Mouse (Mus musculus): Measurements from ENCODE around the gene Grin2b. TPM values are rescaled to one million over a fixed set of nuclear protein-coding genes. Genes with fewer than 3 reads are reported as not detected.
"Not testable (repeated sequence)": the region's sequence is repeated elsewhere in the genome, so short reads cannot be mapped to it uniquely, and the experiment has no call there.

Grin2b gene
- polyA plus RNA-seq, 1 experiment from 2014 or later: 9.5 TPM

- 63% methylated on average over 1 of the region's 1 CpGs for WGBS
- no peaks in the 10 kb centered on the region; the same call in 1 of the 2 replicates for H3K4me1 ChIP-seq
- ATAC-seq (ENCODE audit: low FRiP score): no peak
Measured at GRCm38 (mm10) chr6:135756075-135756474, 417.2 kb downstream of the Grin2b start.

GRCm38 (mm10) chr6:135748412-135749076, 424.8 kb downstream of the Grin2b start:
- Histone ChIP-seq H3K4me3 (replicated peaks) (no peak overlapping the region), H3K4me2 (no peak overlapping the region), H3K9ac (no peak overlapping the region), H3K4me1 (peaks cover 11% of the 10 kb centered on the region), H3K27ac (peak overlapping the region; percentile 66), H3K27me3 (no peaks in the 10 kb centered on the region), H3K9me3 (no peaks in the 10 kb centered on the region), H3K36me3 (replicated peaks) (no peaks in the 10 kb centered on the region)
- peak; percentile 77 for ATAC-seq (ENCODE audit: low FRiP score)
- WGBS: 46% methylated on average over 5 of the region's 7 CpGs

More at GRCm38 (mm10) chr6:135756075-135756474, 417.2 kb downstream of the Grin2b start:
- H3K4me3 ChIP-seq (replicated peaks): no peak overlapping the region
- no peak overlapping the region for H3K27ac ChIP-seq
- H3K9me3 ChIP-seq: no peaks in the 10 kb centered on the region
- H3K4me2 ChIP-seq: no peak overlapping the region
- no peaks in the 10 kb centered on the region for H3K36me3 ChIP-seq (replicated peaks)
- H3K27me3 ChIP-seq: no peaks in the 10 kb centered on the region
- no peak overlapping the region for H3K9ac ChIP-seq

- no peaks in the 10 kb centered on the region for H3K36me3 ChIP-seq (replicated peaks)
- no peak overlapping the region for H3K27ac ChIP-seq
- H3K4me1 ChIP-seq: peaks cover 11% of the 10 kb centered on the region
- H3K4me2 ChIP-seq: no peak overlapping the region
- H3K9me3 ChIP-seq: no peaks in the 10 kb centered on the region
- no peak for ATAC-seq (ENCODE audit: low FRiP score)
- WGBS: 83% methylated on average over 2 of the region's 2 CpGs
- H3K27me3 ChIP-seq: no peaks in the 10 kb centered on the region
- no peak overlapping the region for H3K4me3 ChIP-seq (replicated peaks)
- no peak overlapping the region for H3K9ac ChIP-seq
Measured at GRCm38 (mm10) chr6:135745606-135746005, 427.7 kb downstream of the Grin2b start.

DNA sequence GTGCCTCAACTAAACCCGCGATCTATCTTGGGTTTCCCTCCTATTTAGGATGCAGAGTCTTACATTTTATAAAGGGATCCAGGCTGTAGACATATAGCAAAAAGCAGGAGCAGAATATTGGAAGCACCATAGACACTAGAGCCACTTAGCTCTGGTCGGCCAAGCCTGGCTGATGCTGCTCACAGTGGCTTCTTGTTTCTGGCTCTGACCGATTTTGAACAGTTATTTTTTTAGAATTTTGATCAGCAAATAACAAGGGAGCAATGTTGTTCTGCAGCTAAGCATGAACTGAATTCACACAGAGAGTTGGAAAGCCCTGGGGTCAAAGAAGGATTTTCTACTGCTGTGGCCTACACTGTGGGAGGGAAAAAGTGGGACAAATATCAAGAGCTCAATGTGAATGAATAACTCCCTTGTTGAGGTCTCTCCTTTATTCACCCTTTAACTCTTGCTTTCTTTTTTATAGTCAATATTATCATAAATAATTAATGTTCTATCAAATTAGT, 439.0 kb downstream of the Grin2b start:
- no peak for ATAC-seq (ENCODE audit: low FRiP score)
- no peaks in the 10 kb centered on the region for H3K4me1 ChIP-seq
- H3K4me2 ChIP-seq: no peak overlapping the region
- 93% methylated on average over 4 of the region's 4 CpGs for WGBS
- peaks cover 6% of the 10 kb centered on the region; the same call in 1 of the 2 replicates for H3K9me3 ChIP-seq
- no peak overlapping the region for H3K4me3 ChIP-seq (replicated peaks)
- no peak overlapping the region for H3K27ac ChIP-seq
- no peak overlapping the region for H3K9ac ChIP-seq
- 0 out of 2 replicates have a peak, but pooled peaks cover 10% of the 10 kb centered on the region for H3K36me3 ChIP-seq (replicated peaks)
- no peaks in the 10 kb centered on the region for H3K27me3 ChIP-seq

GRCm38 (mm10) chr6:135727106-135727505, 446.2 kb downstream of the Grin2b start:
- 0 out of 2 replicates have a peak, but pooled peaks cover 1% of the 10 kb centered on the region for H3K36me3 ChIP-seq (replicated peaks)
- ATAC-seq (ENCODE audit: low FRiP score): no peak
- no peaks in the 10 kb centered on the region for H3K27me3 ChIP-seq
- no peak overlapping the region for H3K4me2 ChIP-seq
- no peaks in the 10 kb centered on the region for H3K9me3 ChIP-seq
- no peak overlapping the region for H3K4me3 ChIP-seq (replicated peaks)
- no peaks in the 10 kb centered on the region for H3K4me1 ChIP-seq
- no peak overlapping the region for H3K27ac ChIP-seq
- no peak overlapping the region for H3K9ac ChIP-seq
- 91% methylated on average over 5 of the region's 5 CpGs for WGBS

GRCm38 (mm10) chr6:135721706-135722105, 451.6 kb downstream of the Grin2b start:
- Histone ChIP-seq H3K27ac (no peak overlapping the region), H3K4me1 (no peaks in the 10 kb centered on the region), H3K27me3 (no peaks in the 10 kb centered on the region), H3K36me3 (replicated peaks) (no peaks in the 10 kb centered on the region), H3K4me3 (replicated peaks) (no peak overlapping the region), H3K9ac (no peak overlapping the region), H3K9me3 (no peaks in the 10 kb centered on the region), H3K4me2 (no peak overlapping the region)
- 89% methylated on average over 2 of the region's 2 CpGs for WGBS
- ATAC-seq (ENCODE audit: low FRiP score): no peak

DNA sequence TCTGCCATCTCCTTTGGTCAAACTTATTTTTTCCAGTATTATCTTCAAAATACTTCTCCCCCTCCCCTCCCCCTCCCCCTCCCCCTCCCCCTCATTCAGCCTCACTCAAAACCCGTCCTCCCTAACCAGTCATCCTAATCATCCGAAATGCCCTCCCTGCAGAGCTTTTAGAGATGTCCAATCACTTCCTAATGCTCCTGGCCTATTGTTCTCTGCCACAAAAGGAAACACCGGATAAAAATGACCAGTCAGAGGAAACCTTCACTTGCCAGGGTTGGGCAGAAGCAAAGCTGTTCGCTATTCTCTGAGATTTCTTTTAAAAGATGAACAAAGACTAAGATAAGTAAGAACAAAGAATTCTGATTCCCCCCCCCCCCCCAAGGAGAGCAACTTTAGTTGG, 458.4 kb downstream of the Grin2b start:
- 15% methylated on average over 3 of the region's 4 CpGs for WGBS
- Histone ChIP-seq H3K9me3 (no peaks in the 10 kb centered on the region), H3K9ac (no peak overlapping the region), H3K27me3 (no peaks in the 10 kb centered on the region), H3K4me2 (no peak overlapping the region), H3K27ac (no peak overlapping the region), H3K36me3 (replicated peaks) (no peaks in the 10 kb centered on the region), H3K4me3 (replicated peaks) (no peak overlapping the region), H3K4me1 (no peaks in the 10 kb centered on the region)
- no peak for ATAC-seq (ENCODE audit: low FRiP score)

DNA sequence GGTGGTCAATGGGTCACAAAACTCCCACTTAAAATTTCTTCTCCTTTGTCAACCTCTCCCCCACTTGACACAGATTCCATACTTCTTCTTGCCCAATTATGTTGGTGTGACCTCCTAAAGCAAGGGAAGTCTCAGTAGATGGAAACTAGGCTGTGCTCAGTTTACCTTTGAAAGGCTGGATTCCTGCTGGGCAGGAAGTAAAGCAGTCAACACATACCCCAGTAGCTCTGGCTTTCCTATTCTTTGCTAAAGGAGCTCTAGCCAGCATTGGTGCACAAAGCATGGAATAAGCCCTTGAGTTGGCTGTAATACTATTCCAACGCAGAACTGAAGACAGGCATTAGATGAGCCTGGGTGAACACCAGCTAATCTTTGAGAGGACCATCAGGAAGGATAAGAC, 459.1 kb downstream of the Grin2b start:
- H3K4me2 ChIP-seq: no peak overlapping the region
- no peaks in the 10 kb centered on the region for H3K36me3 ChIP-seq (replicated peaks)
- ATAC-seq (ENCODE audit: low FRiP score): no peak
- H3K9ac ChIP-seq: no peak overlapping the region
- 44% methylated on average over 1 of the region's 1 CpGs for WGBS
- H3K9me3 ChIP-seq: no peaks in the 10 kb centered on the region
- no peaks in the 10 kb centered on the region for H3K4me1 ChIP-seq
- no peaks in the 10 kb centered on the region for H3K27me3 ChIP-seq
- H3K27ac ChIP-seq: no peak overlapping the region
- no peak overlapping the region for H3K4me3 ChIP-seq (replicated peaks)

- Histone ChIP-seq H3K4me3 (replicated peaks) (no peak overlapping the region), H3K27me3 (no peaks in the 10 kb centered on the region), H3K9ac (no peak overlapping the region), H3K27ac (no peak overlapping the region), H3K4me2 (no peak overlapping the region), H3K36me3 (replicated peaks) (no peaks in the 10 kb centered on the region), H3K9me3 (no peaks in the 10 kb centered on the region), H3K4me1 (no peaks in the 10 kb centered on the region)
- WGBS: 87% methylated on average over 8 of the region's 8 CpGs
- no peak for ATAC-seq (ENCODE audit: low FRiP score)
Measured at GRCm38 (mm10) chr6:135713716-135714115, 459.6 kb downstream of the Grin2b start.

GRCm38 (mm10) chr6:135706850-135707522, 466.3 kb downstream of the Grin2b start:
- not testable (repeated sequence) for H3K27me3 ChIP-seq; ATAC-seq (ENCODE audit: low FRiP score)

GRCm38 (mm10) chr6:135703655-135704054, 469.7 kb downstream of the Grin2b start:
- no peaks in the 10 kb centered on the region for H3K9me3 ChIP-seq
- H3K4me2 ChIP-seq: no peak overlapping the region
- no peaks in the 10 kb centered on the region for H3K4me1 ChIP-seq
- no peak overlapping the region for H3K4me3 ChIP-seq (replicated peaks)
- no peaks in the 10 kb centered on the region for H3K27me3 ChIP-seq
- 33% methylated on average over 2 of the region's 2 CpGs for WGBS
- H3K9ac ChIP-seq: no peak overlapping the region
- ATAC-seq (ENCODE audit: low FRiP score): no peak
- no peaks in the 10 kb centered on the region for H3K36me3 ChIP-seq (replicated peaks)
- H3K27ac ChIP-seq: no peak overlapping the region

More at GRCm38 (mm10) chr6:135706850-135707522, 466.3 kb downstream of the Grin2b start:
- not testable (repeated sequence) for H3K4me2 ChIP-seq; H3K27ac ChIP-seq; H3K9me3 ChIP-seq; H3K36me3 ChIP-seq (replicated peaks); H3K4me1 ChIP-seq; H3K9ac ChIP-seq; H3K4me3 ChIP-seq (replicated peaks)
- 92% methylated on average over 6 of the region's 6 CpGs for WGBS

DNA sequence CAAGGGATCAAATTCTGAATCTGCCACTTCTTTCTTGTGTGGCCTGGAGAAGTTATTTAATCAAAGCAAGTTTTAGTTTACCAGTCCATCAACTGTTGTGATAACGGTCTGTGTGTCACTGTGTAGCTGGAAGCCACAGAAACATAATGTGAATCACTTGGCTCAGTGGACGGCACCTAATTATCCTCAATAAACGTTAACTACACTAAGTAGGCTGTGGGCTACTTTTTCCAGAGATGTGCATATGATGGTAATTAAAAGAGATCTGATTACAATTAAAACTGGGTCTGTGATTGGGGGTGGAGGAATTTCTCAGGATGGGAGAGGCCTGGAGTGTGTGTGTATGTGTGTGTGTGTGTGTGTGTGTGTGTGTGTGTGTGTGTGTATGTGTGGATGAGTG, 471.9 kb downstream of the Grin2b start:
- Histone ChIP-seq H3K4me3 (replicated peaks) (no peak overlapping the region), H3K27me3 (no peaks in the 10 kb centered on the region), H3K27ac (no peak overlapping the region), H3K9ac (no peak overlapping the region), H3K9me3 (no peaks in the 10 kb centered on the region), H3K36me3 (replicated peaks) (no peaks in the 10 kb centered on the region), H3K4me2 (no peak overlapping the region), H3K4me1 (no peaks in the 10 kb centered on the region)
- WGBS: 49% methylated on average over 3 of the region's 3 CpGs
- ATAC-seq (ENCODE audit: low FRiP score): no peak

All from forebrain, embryonic 12.5 days (tissue).